Mouse (Mus musculus) monocyte, adult 5-6 weeks (primary cell): ENCODE results near the gene Plin1. TPM values are rescaled to one million over a fixed set of nuclear protein-coding genes. Genes with fewer than 3 reads are reported as not detected.

Experiments
- ATAC-seq: fragments of 153-309, 156-312 bp; replicated peaks from 2 replicates; pipeline ENCODE4 v1.8.0; 2017; ENCODE audit warnings: mild to moderate bottlenecking; ENCODE audit not compliant: low TSS enrichment, insufficient number of reproducible peaks, severe bottlenecking, poor library complexity, low FRiP score
- total RNA-seq: library from RNA; stranded (forward); fragments of 200-1000, 200-491, 200-594 nt; gene quantifications from 3 replicates; pipeline ENCODE4 v1.2.3, GENCODE M21; 2017

Plin1 gene
- total RNA-seq, 1 experiment from 2014 or later: not detected

GRCm38 (mm10) chr7:79742277-79742658 lies 9.6 kb upstream of the Plin1 start:
- ATAC-seq: no peak

GRCm38 (mm10) chr7:79740279-79740678 lies 7.6 kb upstream of the Plin1 start:
- no peak for ATAC-seq

- no peak for ATAC-seq
Observed at GRCm38 (mm10) chr7:79738913-79739312, 6.2 kb upstream of the Plin1 start.

- ATAC-seq: no peak
Observed at GRCm38 (mm10) chr7:79736511-79736910, 3.8 kb upstream of the Plin1 start.

- ATAC-seq: no peak
Observed at GRCm38 (mm10) chr7:79734563-79734962, 1.9 kb upstream of the Plin1 start.

- no peak for ATAC-seq
Observed at GRCm38 (mm10) chr7:79731438-79731837, 1.3 kb downstream of the Plin1 start.

GRCm38 (mm10) chr7:79729743-79730370 lies 2.8 kb downstream of the Plin1 start:
- no peak for ATAC-seq

- ATAC-seq: no peak; the same call in 1 of the 2 replicates
Observed at GRCm38 (mm10) chr7:79729169-79729568, 3.5 kb downstream of the Plin1 start.

- peak; percentile 50; the same call in 1 of the 2 replicates for ATAC-seq
Observed at GRCm38 (mm10) chr7:79728219-79728618, 4.5 kb downstream of the Plin1 start.

GRCm38 (mm10) chr7:79727091-79727490 lies 5.6 kb downstream of the Plin1 start:
- ATAC-seq: no peak

GRCm38 (mm10) chr7:79721386-79721977 lies 11.2 kb downstream of the Plin1 start:
- ATAC-seq: no peak

- no peak for ATAC-seq
Observed at GRCm38 (mm10) chr7:79715187-79715981, 17.3 kb downstream of the Plin1 start, which contains the start of gene Kif7. Kif7 (minus strand) TSS chr7:79715720.

GRCm38 (mm10) chr7:79710831-79711230 lies 21.9 kb downstream of the Plin1 start:
- ATAC-seq: no peak

GRCm38 (mm10) chr7:79710130-79710607 lies 22.5 kb downstream of the Plin1 start:
- ATAC-seq: no peak

- no peak for ATAC-seq
Observed at GRCm38 (mm10) chr7:79705210-79705609, 27.5 kb downstream of the Plin1 start.

- ATAC-seq: no peak
Observed at GRCm38 (mm10) chr7:79702755-79703154, 29.9 kb downstream of the Plin1 start.

GRCm38 (mm10) chr7:79696495-79696894 lies 36.2 kb downstream of the Plin1 start:
- peak; percentile 36; the same call in 1 of the 2 replicates for ATAC-seq

- no peak for ATAC-seq
Observed at GRCm38 (mm10) chr7:79680231-79680630, 52.5 kb downstream of the Plin1 start.

- ATAC-seq: no peak
Observed at GRCm38 (mm10) chr7:79679186-79679585, 53.5 kb downstream of the Plin1 start.
